Mouse (Mus musculus) Patski (cell line): ENCODE results near the gene Psmd9. TPM values are rescaled to one million over a fixed set of nuclear protein-coding genes. Genes with fewer than 3 reads are reported as not detected.

ENCODE experiments used
- ATAC-seq: fragments of 100-300 bp; one replicate; pipeline ENCODE4 v1.8.0; 2021
- CTCF ChIA-PET: fragments of 350-600 bp; sonication (Branson Sonifier 250); formaldehyde crosslinking; loops from one replicate; lab custom pipeline; 2022; ENCODE audit warnings: inconsistent platforms; lab: Charles Lee
- POLR2A ChIA-PET: fragments of 350-600 bp; sonication (Branson Sonifier 250); formaldehyde crosslinking; loops from one replicate; lab custom pipeline; 2022; ENCODE audit warnings: antibody characterized with exemption, inconsistent platforms; lab: Charles Lee
- DNase-seq: peaks from one replicate; pipeline ENCODE4 v3.0.0-alpha.2; 2011; ENCODE audit warnings: low read depth, low spot score
- H3K27me3 ChIP-seq: fragments of 371-371 bp; one replicate; pipeline ENCODE4 v1.5.1; 2021
- CTCF ChIP-seq: fragments of 100-300 bp; IDR thresholded peaks from one replicate; pipeline ENCODE4 v1.5.1; 2021
- in situ Hi-C: fragments of 300-500 bp; cut with MboI; formaldehyde crosslinking; loops from 3 replicates; pipeline ENCODE4 v1.11.1; 2018; ENCODE audit warnings: low pct_unique_long_range_greater_than_20kb, mixed read lengths
- polyA plus RNA-seq: library from polyadenylated mRNA; unstranded; gene quantifications from one replicate; pipeline ENCODE4 v1.2.3, GENCODE M21; 2021

The Psmd9 gene
- polyA plus RNA-seq, 1 experiment from 2014 or later = 59.3 TPM

DNA sequence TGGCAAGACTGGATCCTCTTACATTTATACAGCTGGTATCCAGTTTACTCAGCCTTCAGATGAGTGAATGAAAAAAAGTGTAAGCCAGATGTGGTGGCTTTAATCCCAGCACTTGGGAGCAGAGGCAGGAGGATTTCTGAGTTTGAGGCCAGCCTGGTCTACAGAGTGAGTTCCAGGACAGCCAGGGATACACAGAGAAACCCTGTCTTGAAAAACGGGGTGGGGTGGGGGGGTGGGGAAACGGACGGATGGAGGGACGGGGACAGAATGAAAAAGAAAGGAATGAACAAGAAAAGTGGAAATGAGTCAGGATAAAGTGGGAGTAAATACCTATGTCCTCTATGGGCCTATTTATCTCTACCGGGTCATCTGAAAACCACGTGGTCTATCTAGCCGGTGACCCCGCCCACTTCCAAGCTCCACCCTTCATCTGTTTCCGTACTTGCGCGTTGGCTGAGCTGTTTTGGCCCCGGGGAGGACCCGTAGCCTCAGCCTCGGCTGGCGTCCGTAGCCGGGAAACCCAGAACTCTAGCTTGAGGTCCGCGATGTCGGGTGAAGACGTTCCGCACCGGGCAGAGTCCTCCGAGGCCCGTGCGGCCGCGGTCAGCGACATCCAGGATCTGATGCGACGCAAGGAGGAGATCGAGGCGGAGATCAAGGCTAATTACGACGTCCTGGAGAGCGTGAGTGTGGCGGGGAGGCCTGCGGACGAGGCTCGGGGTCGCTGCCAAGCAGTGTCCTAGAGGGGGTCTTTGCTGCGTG lies 58.7 kb downstream of the Psmd9 start:
- in situ Hi-C loops = loop anchor here (5.0 kb wide), 1 partner anchor 36 kb away; no protein-coding TSS in a partner anchor
- CTCF ChIA-PET = no interaction called here

DNA sequence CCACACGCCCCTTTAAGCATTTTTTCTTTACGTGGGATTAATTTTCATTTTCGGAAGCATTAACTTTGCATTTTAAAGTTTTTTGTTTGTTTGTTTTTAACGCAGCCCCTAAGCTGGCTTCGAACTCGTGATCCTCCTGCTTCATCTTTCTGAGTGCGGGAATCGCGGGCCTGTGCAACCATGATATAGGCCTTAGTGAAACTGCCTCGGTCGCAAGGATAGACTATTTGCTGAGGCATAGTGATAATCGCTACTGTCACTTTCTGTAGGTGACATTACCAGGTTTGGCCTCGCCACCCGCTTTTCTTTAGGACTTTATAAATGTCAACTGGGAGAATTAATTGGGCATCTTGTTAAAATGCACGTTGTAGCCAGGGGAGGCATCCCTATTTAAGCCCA lies 59.3 kb downstream of the Psmd9 start:
- POLR2A ChIA-PET = interaction anchor here (0.7 kb wide), 2 partner anchors 30 to 205 kb away, joined by 3 read pairs; no protein-coding TSS in a partner anchor
- CTCF ChIA-PET = interaction anchor here (0.9 to 1.5 kb wide), 2 partner anchors 11 to 17 kb away, joined by 3 read pairs; no protein-coding TSS in a partner anchor
- in situ Hi-C loops = loop anchor here (5.0 kb wide), 1 partner anchor 36 kb away; no protein-coding TSS in a partner anchor
- no peaks in the 10 kb centered on the region for H3K27me3 ChIP-seq
- TF ChIP-seq CTCF = no peak
- ATAC-seq (no peak), DNase-seq (no peak)

More for the DNA sequence above, 58.7 kb downstream of the Psmd9 start:
- POLR2A ChIA-PET = interaction anchor here (0.7 kb wide), 2 partner anchors 31 to 206 kb away, joined by 3 read pairs; no protein-coding TSS in a partner anchor
- H3K27me3 ChIP-seq = no peaks in the 10 kb centered on the region
- no peak for TF ChIP-seq CTCF
- peak; percentile 87 for DNase-seq
- ATAC-seq = peak; percentile 51

DNA sequence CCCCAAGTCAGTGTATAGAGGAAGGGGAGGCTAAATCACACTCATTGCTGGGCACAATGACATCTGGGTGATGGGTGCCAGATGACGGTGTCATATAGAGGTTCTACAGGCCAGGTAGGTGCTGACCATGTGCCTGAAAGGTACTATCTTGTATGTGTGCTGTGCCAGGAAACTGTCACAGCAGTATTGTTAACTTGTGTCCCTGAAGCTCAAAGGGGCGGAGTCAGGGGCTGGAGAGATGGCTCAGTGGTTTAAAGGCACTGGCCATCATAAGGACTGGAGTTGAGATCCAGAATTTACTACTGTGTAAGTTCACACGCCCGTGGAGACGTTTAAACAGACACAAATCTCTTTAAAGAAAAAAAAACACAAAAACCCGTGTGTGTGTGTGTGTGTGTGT lies 60.1 kb downstream of the Psmd9 start:
- no peak for TF ChIP-seq CTCF
- DNase-seq (no peak), ATAC-seq (no peak)
- in situ Hi-C loops = loop anchor here (5.0 kb wide), 1 partner anchor 37 kb away; no protein-coding TSS in a partner anchor
- ChIA-PET CTCF (interaction anchor here (0.9 to 1.5 kb wide), 2 partner anchors 10 to 16 kb away, joined by 3 read pairs; no protein-coding TSS in a partner anchor), POLR2A (no interaction called here)
- no peaks in the 10 kb centered on the region for H3K27me3 ChIP-seq

DNA sequence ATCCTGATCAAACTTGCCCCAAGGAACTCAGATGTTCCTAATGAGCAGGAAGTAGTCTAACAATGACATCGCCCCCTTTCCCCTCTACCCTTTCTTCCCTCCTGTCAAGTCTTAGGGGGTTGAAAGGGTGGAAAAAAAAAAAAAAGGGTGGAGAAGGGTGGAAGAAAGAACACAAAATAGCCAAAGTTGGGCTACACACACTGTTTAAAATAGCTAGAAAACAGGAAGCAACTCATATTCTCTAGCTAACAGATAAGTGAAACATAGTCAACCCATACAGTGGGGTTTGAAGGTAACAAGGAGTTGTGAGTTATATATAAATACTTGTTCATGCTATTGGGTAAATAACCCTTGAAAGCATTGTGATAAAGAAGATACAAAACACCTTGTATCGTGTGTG lies 63.0 kb downstream of the Psmd9 start:
- CTCF ChIA-PET = interaction anchor here (3.5 kb wide), 1 partner anchor 14 kb away, joined by 12 read pairs; no protein-coding TSS in a partner anchor
- no peak for ATAC-seq
- no peak for TF ChIP-seq CTCF
- POLR2A ChIA-PET = interaction anchor here (1.2 kb wide), 1 partner anchor 124 kb away, joined by 4 read pairs; no protein-coding TSS in a partner anchor
- DNase-seq = no peak
- in situ Hi-C loops = no loop called here
- no peaks in the 10 kb centered on the region for H3K27me3 ChIP-seq

DNA sequence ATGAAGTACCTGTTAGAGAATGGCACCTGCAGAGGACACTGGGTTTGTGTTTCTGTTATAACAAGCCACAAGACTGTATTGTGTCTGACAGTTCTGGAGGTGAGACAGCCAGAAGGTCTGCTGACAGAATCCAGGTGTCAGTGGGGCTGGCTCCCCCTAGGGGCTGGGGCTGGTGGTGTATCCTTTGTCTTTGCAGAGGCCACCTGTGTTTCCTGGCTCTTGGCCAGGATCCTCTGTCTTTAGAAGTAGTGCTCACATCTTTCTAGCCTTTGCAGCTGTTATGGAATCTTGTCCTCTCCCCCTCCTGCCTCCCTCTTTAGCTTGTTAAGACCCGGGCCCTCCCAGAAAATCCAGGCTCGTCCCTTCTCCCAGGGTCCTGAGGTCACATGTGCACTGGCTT lies 66.5 kb downstream of the Psmd9 start:
- POLR2A ChIA-PET = no interaction called here

DNA sequence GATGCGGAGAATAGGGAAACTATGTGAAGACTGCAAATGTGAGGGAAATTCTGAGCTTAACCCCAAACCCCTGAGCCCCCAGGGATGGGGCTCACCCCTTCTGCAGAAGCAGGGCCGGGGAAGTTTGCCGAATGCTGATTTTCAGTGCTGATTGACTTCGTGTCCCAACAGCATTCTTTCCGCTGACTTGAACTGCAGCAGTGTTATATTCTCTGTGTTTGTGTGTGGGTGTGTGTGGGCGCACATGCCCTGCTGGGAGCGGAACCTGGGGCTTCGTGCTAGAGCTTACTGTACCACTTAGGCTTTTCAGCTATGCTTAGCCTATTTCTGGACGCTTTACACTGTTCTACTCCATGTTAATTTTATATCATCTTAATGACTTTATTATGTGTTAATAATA lies 67.2 kb downstream of the Psmd9 start:
- CTCF ChIA-PET = interaction anchor here (0.7 to 2.2 kb wide), 2 partner anchors 23 to 172 kb away, joined by 3 to 11 read pairs; no protein-coding TSS in a partner anchor
- POLR2A ChIA-PET = no interaction called here
- no peaks in the 10 kb centered on the region for H3K27me3 ChIP-seq
- DNase-seq (no peak), ATAC-seq (no peak)
- in situ Hi-C loops = no loop called here
- no peak for TF ChIP-seq CTCF

More for the DNA sequence above, 66.5 kb downstream of the Psmd9 start:
- ATAC-seq (no peak), DNase-seq (no peak)
- peak; percentile 83 for TF ChIP-seq CTCF
- H3K27me3 ChIP-seq = no peaks in the 10 kb centered on the region
- CTCF ChIA-PET = interaction anchor here (0.7 to 2.2 kb wide), 2 partner anchors 23 to 172 kb away, joined by 3 to 11 read pairs; no protein-coding TSS in a partner anchor
- in situ Hi-C loops = no loop called here

DNA sequence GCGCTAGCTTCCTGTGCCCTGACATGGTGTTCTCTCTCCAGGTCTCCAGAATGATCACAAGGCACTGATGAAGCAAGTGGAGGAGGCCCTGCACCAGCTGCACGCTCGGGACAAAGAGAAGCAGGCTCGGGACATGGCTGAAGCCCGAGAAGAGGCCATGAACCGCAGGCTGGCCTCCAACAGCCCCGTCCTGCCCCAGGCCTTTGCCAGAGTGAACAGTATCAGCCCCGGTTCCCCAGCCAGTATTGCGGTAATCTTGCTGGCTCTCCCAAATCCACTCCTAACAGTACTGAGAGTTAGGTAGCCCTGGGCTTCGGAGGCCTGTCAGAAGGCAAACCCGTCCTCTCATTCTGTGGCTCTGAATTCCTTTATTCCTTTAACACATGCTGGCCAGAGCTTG lies 70.3 kb downstream of the Psmd9 start:
- ATAC-seq = no peak
- TF ChIP-seq CTCF = no peak
- in situ Hi-C loops = no loop called here
- POLR2A ChIA-PET = no interaction called here
- no peaks in the 10 kb centered on the region for H3K27me3 ChIP-seq
- no peak for DNase-seq
- CTCF ChIA-PET = interaction anchor here (1.2 to 1.4 kb wide), 2 partner anchors 10 to 28 kb away, joined by 3 read pairs; no protein-coding TSS in a partner anchor

DNA sequence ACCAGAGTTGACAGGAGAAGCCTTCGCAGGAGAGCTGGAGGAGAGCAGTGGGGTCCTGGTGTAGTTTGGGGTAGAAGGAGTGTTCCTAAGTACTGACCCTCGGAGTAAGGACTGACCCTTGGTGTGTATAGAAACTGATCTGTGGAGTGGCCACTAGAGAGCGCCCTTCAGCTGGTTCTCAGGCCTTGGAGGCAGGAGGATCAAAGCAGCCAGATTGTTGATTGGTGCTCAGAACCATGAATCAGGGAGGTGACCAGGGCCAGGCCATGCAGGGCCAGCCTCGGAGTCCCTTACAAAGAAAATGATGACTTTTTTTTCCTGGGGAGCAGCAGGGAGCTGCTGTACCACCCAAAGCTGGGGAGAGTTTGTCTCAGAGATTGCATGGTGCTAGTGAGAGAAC lies 76.3 kb downstream of the Psmd9 start:
- DNase-seq = no peak
- no peaks in the 10 kb centered on the region for H3K27me3 ChIP-seq
- TF ChIP-seq CTCF = peak; percentile 76
- in situ Hi-C loops = no loop called here
- CTCF ChIA-PET = interaction anchor here (0.9 to 1.8 kb wide), 5 partner anchors 12 to 191 kb away, joined by 3 to 12 read pairs (median 3); no protein-coding TSS in a partner anchor
- ATAC-seq = no peak
- POLR2A ChIA-PET = no interaction called here

DNA sequence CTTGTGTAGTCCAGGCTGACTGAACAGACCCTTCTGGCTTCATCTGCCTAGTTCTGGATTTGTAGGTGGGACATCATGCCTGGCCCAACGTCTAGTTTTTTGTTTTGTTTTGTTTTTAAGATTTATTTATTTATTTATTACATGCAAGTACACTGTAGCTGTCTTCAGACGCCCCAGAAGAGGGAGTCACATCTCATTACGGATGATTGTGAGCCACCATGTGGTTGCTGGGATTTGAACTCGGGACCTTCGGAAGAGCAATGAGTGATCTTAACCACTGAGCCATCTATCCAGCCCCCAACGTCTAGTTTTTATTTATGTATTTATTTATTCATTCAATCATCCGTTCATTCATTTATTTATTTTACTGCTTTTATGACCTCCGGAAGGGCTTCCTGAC lies 82.2 kb downstream of the Psmd9 start:
- in situ Hi-C loops = no loop called here
- no peak for DNase-seq
- TF ChIP-seq CTCF = no peak
- ChIA-PET POLR2A (no interaction called here), CTCF (interaction anchor here (0.6 to 1.1 kb wide), 4 partner anchors 21 to 185 kb away, joined by 3 to 4 read pairs (median 3); no protein-coding TSS in a partner anchor)
- ATAC-seq = no peak
- H3K27me3 ChIP-seq = no peaks in the 10 kb centered on the region

DNA sequence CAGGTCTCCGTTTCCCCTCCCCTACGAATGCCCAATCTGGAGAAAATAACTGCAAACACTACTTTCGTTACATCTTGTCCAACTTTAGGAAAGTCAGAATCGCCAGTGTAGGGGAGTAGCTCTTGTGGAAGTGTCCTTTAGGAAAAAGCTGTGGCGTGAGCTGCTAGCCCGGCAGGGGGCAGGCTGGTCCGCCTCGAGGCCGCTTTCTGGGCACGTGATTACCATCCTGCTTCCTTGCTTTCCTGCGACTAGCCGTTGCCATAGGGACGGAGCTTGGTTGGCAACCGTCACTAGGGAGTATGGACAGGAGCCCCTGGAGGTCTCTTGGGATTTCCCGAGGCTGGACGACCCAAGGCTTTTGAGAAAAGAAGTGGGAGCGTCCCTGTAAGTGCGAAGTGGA lies 82.6 kb downstream of the Psmd9 start, which contains the start of gene Wdr66:
Gene Wdr66 (plus strand): TSS at position 269 of the 400 bp plus-strand sequence.
- in situ Hi-C loops = no loop called here
- no peaks in the 10 kb centered on the region for H3K27me3 ChIP-seq
- TF ChIP-seq CTCF = peak; percentile 88
- ChIA-PET POLR2A (no interaction called here), CTCF (interaction anchor here (0.6 to 1.1 kb wide), 5 partner anchors 10 to 185 kb away, joined by 3 to 4 read pairs (median 3); no protein-coding TSS in a partner anchor)
- no peak for DNase-seq
- ATAC-seq = no peak
